Comparison of ENCODE assay signal across 7 mouse cellular contexts in genomic region chr2:103062865-103063264, GRCm38 (mm10). TPM values are rescaled to one million over a fixed set of nuclear protein-coding genes. Genes with fewer than 3 reads are reported as not detected.
DNase-seq lines count a peak whose midpoint lies in the region; ATAC-seq and TF ChIP-seq lines count a peak whose summit lies in the region.

No protein-coding gene starts in this region.

- no peaks in the 10 kb centered on the region for H3K9me3 ChIP-seq in midbrain, postnatal 0 days (ENCODE audit: low read length)

- WGBS in midbrain, postnatal 0 days: 20% methylated on average over 3 of the region's 3 CpGs

- intact Hi-C loops in heart, postnatal 10 days (cut with DNase I): loop anchor here (5.0 kb wide), 2 partner anchors 261 to 316 kb away; no protein-coding TSS in a partner anchor

- no peak overlapping the region for H3K9ac ChIP-seq in midbrain, postnatal 0 days (replicated peaks; ENCODE audit: low read length, poor library complexity, severe bottlenecking)

- no peaks in the 10 kb centered on the region for H3K36me3 ChIP-seq in midbrain, postnatal 0 days (ENCODE audit: insufficient read depth, low read length)

- H3K27me3 ChIP-seq in midbrain, postnatal 0 days (ENCODE audit: insufficient read depth, low read length): no peaks in the 10 kb centered on the region

- H3K4me2 ChIP-seq in midbrain, postnatal 0 days (ENCODE audit: low read depth, low read length, poor library complexity, severe bottlenecking): no peak overlapping the region

- peak; percentile 85 for TF ChIP-seq CTCF in midbrain, postnatal 0 days (IDR thresholded peaks at IDR 0.05)

- DNase-seq in ovary, postnatal 14 days (ENCODE audit: low spot score): peak; percentile 20
- DNase-seq in ovary, postnatal 10 days (ENCODE audit: low spot score): no peak
- DNase-seq in NIH3T3 (ENCODE audit: low read depth): peak; percentile 77
- peak; percentile 46 for DNase-seq in cerebellum, adult 8-10 months
- peak; percentile 61 to 67 for DNase-seq in heart, postnatal 10 days
- DNase-seq in kidney, postnatal 4 days: peak; percentile 58 to 65
- DNase-seq in midbrain, postnatal 0 days (ENCODE audit: low spot score): peak; percentile 79

- no peaks in the 10 kb centered on the region for H3K4me1 ChIP-seq in midbrain, postnatal 0 days (ENCODE audit: insufficient read depth, low read length)

- no peak overlapping the region for H3K4me3 ChIP-seq in midbrain, postnatal 0 days (ENCODE audit: low read depth, low read length)

- no peak for ATAC-seq in midbrain, postnatal 0 days (ENCODE audit: low FRiP score)

- no peak overlapping the region for H3K27ac ChIP-seq in midbrain, postnatal 0 days (ENCODE audit: low read depth, low read length)

RNA-seq across cellular contexts. Expression of gene Pdhx, which starts 10.4 kb away (rescaled TPM):
- 100 to 1,000 TPM; 133 to 140 TPM for total RNA-seq in heart, postnatal 10 days (2021)
- 47.2 and 53.2 TPM in 2 replicates for total RNA-seq in midbrain, postnatal 0 days (2014; rRNA removed)
- 66.3 and 69.1 TPM in 2 replicates for polyA plus RNA-seq in midbrain, postnatal 0 days (2015; fragmentation: Nextera tagmentation; extraction: Ambion mirVana)

RNA-seq across cellular contexts. Expression of gene Apip, which starts 10.6 kb away (rescaled TPM):
- total RNA-seq in heart, postnatal 10 days (2021): 10 to 100 TPM; 51.5 to 64.0 TPM
- total RNA-seq in midbrain, postnatal 0 days (2014; rRNA removed): 17.0 and 35.2 TPM in 2 replicates
- polyA plus RNA-seq in midbrain, postnatal 0 days (2015; fragmentation: Nextera tagmentation; extraction: Ambion mirVana): 29.5 and 33.2 TPM in 2 replicates
